Mouse (Mus musculus): ENCODE data around the gene Pbxip1. TPM values are rescaled to one million over a fixed set of nuclear protein-coding genes. Genes with fewer than 3 reads are reported as not detected.

Pbxip1 gene
- polyA plus RNA-seq (2014; fragmentation: Illumina TruSeq; extraction: RNeasy Lipid Tissue Mini Kit (QIAGEN cat#74804); ENCODE audit: low read depth, low replicate concordance), result 23.5 TPM

GRCm38 (mm10) chr3:89436176-89437113 is at the start of gene Pbxip1:
TSS of gene Pbxip1 (plus strand) at chr3:89436706.

GRCm38 (mm10) chr3:89394006-89394893 is 42.3 kb upstream of the Pbxip1 start, which contains the start of gene Zbtb7b:
TSS of gene Zbtb7b (minus strand) at chr3:89394776.

GRCm38 (mm10) chr3:89402693-89403092 is 33.8 kb upstream of the Pbxip1 start, which contains the start of gene Lenep:
TSS of gene Lenep (minus strand) at chr3:89402793.

GRCm38 (mm10) chr3:89411490-89412393 is 24.8 kb upstream of the Pbxip1 start, which contains the start of gene Flad1:
TSS of gene Flad1 (minus strand) at chr3:89411870.

GRCm38 (mm10) chr3:89418170-89418860 is 18.2 kb upstream of the Pbxip1 start, which contains the start of the genes Cks1b and Shc1:
TSS of gene Cks1b (minus strand) at chr3:89418383.
TSS of gene Shc1 (plus strand) at chr3:89418443.

GRCm38 (mm10) chr3:89430171-89431159 is 6.0 kb upstream of the Pbxip1 start, which contains the start of gene Pygo2:
TSS of gene Pygo2 (plus strand) at chr3:89430214.

GRCm38 (mm10) chr3:89454401-89455177 is 18.1 kb downstream of the Pbxip1 start, which contains the start of gene Pmvk:
TSS of gene Pmvk (plus strand) at chr3:89454541.

Other genes starting within 250 kb of the Pbxip1 start
- 16.0 TPM for gene Gba, start 233.8 kb upstream of the Pbxip1 start, polyA plus RNA-seq (2014; fragmentation: Illumina TruSeq; extraction: RNeasy Lipid Tissue Mini Kit (QIAGEN cat#74804); ENCODE audit: low read depth, low replicate concordance)
- gene Thbs3, start 221.5 kb upstream of the Pbxip1 start, polyA plus RNA-seq (2014; fragmentation: Illumina TruSeq; extraction: RNeasy Lipid Tissue Mini Kit (QIAGEN cat#74804); ENCODE audit: low read depth, low replicate concordance), result 1.5 TPM
- gene Mtx1, start 209.6 kb upstream of the Pbxip1 start, polyA plus RNA-seq (2014; fragmentation: Illumina TruSeq; extraction: RNeasy Lipid Tissue Mini Kit (QIAGEN cat#74804); ENCODE audit: low read depth, low replicate concordance), result 29.7 TPM
- 5.0 TPM for gene Muc1, start 207.6 kb upstream of the Pbxip1 start, polyA plus RNA-seq (2014; fragmentation: Illumina TruSeq; extraction: RNeasy Lipid Tissue Mini Kit (QIAGEN cat#74804); ENCODE audit: low read depth, low replicate concordance)
- gene Krtcap2, start 190.7 kb upstream of the Pbxip1 start, polyA plus RNA-seq (2014; fragmentation: Illumina TruSeq; extraction: RNeasy Lipid Tissue Mini Kit (QIAGEN cat#74804); ENCODE audit: low read depth, low replicate concordance), result 24.4 TPM
- 0.19 TPM for gene Trim46, start 190.4 kb upstream of the Pbxip1 start, polyA plus RNA-seq (2014; fragmentation: Illumina TruSeq; extraction: RNeasy Lipid Tissue Mini Kit (QIAGEN cat#74804); ENCODE audit: low read depth, low replicate concordance)
- not detected for gene Dpm3, start 177.3 kb upstream of the Pbxip1 start, polyA plus RNA-seq (2014; fragmentation: Illumina TruSeq; extraction: RNeasy Lipid Tissue Mini Kit (QIAGEN cat#74804); ENCODE audit: low read depth, low replicate concordance)
- gene Slc50a1, start 166.1 kb upstream of the Pbxip1 start, polyA plus RNA-seq (2014; fragmentation: Illumina TruSeq; extraction: RNeasy Lipid Tissue Mini Kit (QIAGEN cat#74804); ENCODE audit: low read depth, low replicate concordance), result 38.2 TPM
- gene Efna1, start 155.6 kb upstream of the Pbxip1 start, polyA plus RNA-seq (2014; fragmentation: Illumina TruSeq; extraction: RNeasy Lipid Tissue Mini Kit (QIAGEN cat#74804); ENCODE audit: low read depth, low replicate concordance), result 20.5 TPM
- gene Efna3, start 113.7 kb upstream of the Pbxip1 start, polyA plus RNA-seq (2014; fragmentation: Illumina TruSeq; extraction: RNeasy Lipid Tissue Mini Kit (QIAGEN cat#74804); ENCODE audit: low read depth, low replicate concordance), result not detected
- not detected for gene Efna4, start 98.7 kb upstream of the Pbxip1 start, polyA plus RNA-seq (2014; fragmentation: Illumina TruSeq; extraction: RNeasy Lipid Tissue Mini Kit (QIAGEN cat#74804); ENCODE audit: low read depth, low replicate concordance)
- gene Adam15, start 86.7 kb upstream of the Pbxip1 start, polyA plus RNA-seq (2014; fragmentation: Illumina TruSeq; extraction: RNeasy Lipid Tissue Mini Kit (QIAGEN cat#74804); ENCODE audit: low read depth, low replicate concordance), result 14.9 TPM
- gene Dcst2, start 74.7 kb upstream of the Pbxip1 start, polyA plus RNA-seq (2014; fragmentation: Illumina TruSeq; extraction: RNeasy Lipid Tissue Mini Kit (QIAGEN cat#74804); ENCODE audit: low read depth, low replicate concordance), result not detected
- 0.35 TPM for gene Dcst1, start 71.5 kb upstream of the Pbxip1 start, polyA plus RNA-seq (2014; fragmentation: Illumina TruSeq; extraction: RNeasy Lipid Tissue Mini Kit (QIAGEN cat#74804); ENCODE audit: low read depth, low replicate concordance)
- gene Zbtb7b, start 41.9 kb upstream of the Pbxip1 start, polyA plus RNA-seq (2014; fragmentation: Illumina TruSeq; extraction: RNeasy Lipid Tissue Mini Kit (QIAGEN cat#74804); ENCODE audit: low read depth, low replicate concordance), result 11.5 TPM
- 2.4 TPM for gene Lenep, start 33.9 kb upstream of the Pbxip1 start, polyA plus RNA-seq (2014; fragmentation: Illumina TruSeq; extraction: RNeasy Lipid Tissue Mini Kit (QIAGEN cat#74804); ENCODE audit: low read depth, low replicate concordance)
- gene Flad1, start 24.8 kb upstream of the Pbxip1 start, polyA plus RNA-seq (2014; fragmentation: Illumina TruSeq; extraction: RNeasy Lipid Tissue Mini Kit (QIAGEN cat#74804); ENCODE audit: low read depth, low replicate concordance), result 1.6 TPM
- gene Cks1b, start 18.3 kb upstream of the Pbxip1 start, polyA plus RNA-seq (2014; fragmentation: Illumina TruSeq; extraction: RNeasy Lipid Tissue Mini Kit (QIAGEN cat#74804); ENCODE audit: low read depth, low replicate concordance), result 3.3 TPM
- 33.2 TPM for gene Shc1, start 18.3 kb upstream of the Pbxip1 start, polyA plus RNA-seq (2014; fragmentation: Illumina TruSeq; extraction: RNeasy Lipid Tissue Mini Kit (QIAGEN cat#74804); ENCODE audit: low read depth, low replicate concordance)
- gene Pygo2, start 6.5 kb upstream of the Pbxip1 start, polyA plus RNA-seq (2014; fragmentation: Illumina TruSeq; extraction: RNeasy Lipid Tissue Mini Kit (QIAGEN cat#74804); ENCODE audit: low read depth, low replicate concordance), result 7.7 TPM
- gene Pmvk, start 17.8 kb downstream of the Pbxip1 start, polyA plus RNA-seq (2014; fragmentation: Illumina TruSeq; extraction: RNeasy Lipid Tissue Mini Kit (QIAGEN cat#74804); ENCODE audit: low read depth, low replicate concordance), result 1.9 TPM
- 10.0 TPM for gene Kcnn3, start 83.5 kb downstream of the Pbxip1 start, polyA plus RNA-seq (2014; fragmentation: Illumina TruSeq; extraction: RNeasy Lipid Tissue Mini Kit (QIAGEN cat#74804); ENCODE audit: low read depth, low replicate concordance)

All from sigmoid colon, adult 10 weeks (tissue).